Mouse (Mus musculus) B cell, adult 2 months (primary cell): ENCODE results near the gene Rhox4f.
"Not testable (repeated sequence)": the region's sequence is repeated elsewhere in the genome, so short reads cannot be mapped to it uniquely, and the experiment has no call there.

Source experiments
- DNase-seq, 2 experiments: peaks; one replicate each; pipeline ENCODE4 v3.0.0; 2022

Rhox4f gene

GRCm38 (mm10) chrX:37607604-37608003, at the start of gene Rhox4f:
Gene Rhox4f (minus strand): TSS chrX:37607704.
- DNase-seq: not testable (repeated sequence)

GRCm38 (mm10) chrX:37651227-37651626, 43.7 kb upstream of the Rhox4f start, which contains the start of gene Rhox4g:
Gene Rhox4g (minus strand): TSS chrX:37651327.
- DNase-seq: not testable (repeated sequence)

- DNase-seq: not testable (repeated sequence)
These were observed 35.9 kb upstream of the Rhox4f start, which contains the start of gene Rhox2g for GRCm38 (mm10) chrX:37643370-37643769. Gene Rhox2g (minus strand): TSS chrX:37643470.

- DNase-seq: not testable (repeated sequence)
These were observed 21.0 kb upstream of the Rhox4f start, which contains the start of gene Rhox3g for GRCm38 (mm10) chrX:37628512-37628911. Gene Rhox3g (minus strand): TSS chrX:37628612.

- not testable (repeated sequence) for DNase-seq
These were observed 26.8 kb downstream of the Rhox4f start, which contains the start of gene Rhox3f for GRCm38 (mm10) chrX:37580692-37581091. Gene Rhox3f (plus strand): TSS chrX:37580992.

- DNase-seq: not testable (repeated sequence)
These were observed 34.9 kb downstream of the Rhox4f start for GRCm38 (mm10) chrX:37572638-37573037.

GRCm38 (mm10) chrX:37571105-37571504, 36.4 kb downstream of the Rhox4f start, which contains the start of gene Rhox2f:
Gene Rhox2f (plus strand): TSS chrX:37571405.
- DNase-seq: not testable (repeated sequence)

- DNase-seq: not testable (repeated sequence)
These were observed 50.4 kb downstream of the Rhox4f start, which contains the start of gene Rhox4e for GRCm38 (mm10) chrX:37557112-37557511. Gene Rhox4e (plus strand): TSS chrX:37557412.
